Mouse (Mus musculus) CH12.LX (cell line): Measurements from ENCODE around the gene Sit1. TPM values are rescaled to one million over a fixed set of nuclear protein-coding genes. Genes with fewer than 3 reads are reported as not detected.

ENCODE experiments used
- DNase-seq: peaks from one replicate; pipeline ENCODE4 v3.0.0-alpha.2; 2013; ENCODE audit errors: extremely low read depth
- H3K27ac ChIP-seq: 2 replicates; pipeline ENCODE4 v1.5.1; 2012; ENCODE audit warnings: low read depth, mild to moderate bottlenecking, control low read depth, moderate library complexity; ENCODE audit not compliant: insufficient read depth
- H3K27me3 ChIP-seq: replicated peaks from 2 replicates; pipeline ENCODE3; 2012; ENCODE audit warnings: inconsistent platforms
- H3K36me3 ChIP-seq, 2 experiments: replicated peaks in 1 of 2; 2 replicates each; pipeline versions ENCODE3 to v1.6.1; 2012; ENCODE audit warnings: inconsistent platforms in 1 of 2, low read length in 1 of 2, mild to moderate bottlenecking in 1 of 2, mixed read lengths in 1 of 2, moderate library complexity in 1 of 2; ENCODE audit not compliant: control insufficient read depth in 1 of 2, insufficient read depth in 1 of 2
- H3K4me1 ChIP-seq, 2 experiments: 2 replicates each; pipeline ENCODE4 v1.6.1; 2012; ENCODE audit warnings: inconsistent platforms in 1 of 2, moderate library complexity in 1 of 2; ENCODE audit not compliant: insufficient read depth in 2 of 2, control insufficient read depth in 1 of 2
- H3K4me2 ChIP-seq: 2 replicates; pipeline ENCODE4 v1.6.1; 2012; ENCODE audit warnings: low read depth, mild to moderate bottlenecking, control low read depth; ENCODE audit not compliant: poor library complexity, insufficient read depth, severe bottlenecking
- H3K4me3 ChIP-seq, 3 experiments: fragments of 150-350 bp in 1 of 3; sonication (generic) in 1 of 3; replicated peaks in 1 of 3; 2 replicates each; pipeline versions ENCODE3 to v1.5.1; 2011 to 2012; ENCODE audit warnings: low read depth in 2 of 3, low read length in 2 of 3, mild to moderate bottlenecking in 2 of 3, moderate library complexity in 2 of 3, control low read depth in 1 of 3, improper control_type of control experiment in 1 of 3, inconsistent platforms in 1 of 3, mixed read lengths in 1 of 3; ENCODE audit not compliant: poor library complexity in 1 of 3
- H3K79me2 ChIP-seq: replicated peaks from 2 replicates; pipeline ENCODE4 v1.6.1; 2012; ENCODE audit warnings: mild to moderate bottlenecking, moderate library complexity; ENCODE audit not compliant: control insufficient read depth, poor library complexity, insufficient read depth, severe bottlenecking; ENCODE audit errors: extremely low read depth
- H3K9ac ChIP-seq: 2 replicates; pipeline ENCODE4 v1.6.1; 2012; ENCODE audit warnings: low read depth, mild to moderate bottlenecking, control low read depth, moderate library complexity; ENCODE audit not compliant: insufficient read depth
- H3K9me3 ChIP-seq: replicated peaks from 2 replicates; pipeline ENCODE3; 2012; ENCODE audit warnings: low read length, inconsistent platforms, mixed read lengths
- BHLHE40 ChIP-seq: IDR thresholded peaks from 2 replicates; pipeline ENCODE4 v1.6.1; 2011; ENCODE audit warnings: mild to moderate bottlenecking, low read depth, low read length, improper control_type of control experiment
- CHD1 ChIP-seq: IDR thresholded peaks from 2 replicates; pipeline ENCODE4 v1.6.1; 2012; ENCODE audit warnings: low read depth, low read length, improper control_type of control experiment, inconsistent platforms
- CHD2 ChIP-seq: IDR thresholded peaks from 2 replicates; pipeline ENCODE4 v1.6.1; 2011; ENCODE audit warnings: low read length, improper control_type of control experiment
- CTCF ChIP-seq, 2 experiments: IDR thresholded peaks in 1 of 2; conservative IDR thresholded peaks in 1 of 2; 2 replicates each; pipeline ENCODE4 v1.5.1; 2011 to 2012; ENCODE audit warnings: low read depth in 2 of 2, low read length in 2 of 2, improper control_type of control experiment in 1 of 2, inconsistent platforms in 1 of 2, mild to moderate bottlenecking in 1 of 2, moderate library complexity in 1 of 2
- E2F4 ChIP-seq: IDR thresholded peaks from 2 replicates; pipeline ENCODE4 v1.6.1; 2011; ENCODE audit warnings: low read depth, low read length, improper control_type of control experiment; ENCODE audit not compliant: insufficient replicate concordance
- ELF1 ChIP-seq: IDR thresholded peaks from 2 replicates; pipeline ENCODE4 v1.6.1; 2014; ENCODE audit warnings: low read depth, mild to moderate bottlenecking, inconsistent platforms, low read length, improper control_type of control experiment
- EP300 ChIP-seq: IDR thresholded peaks from 2 replicates; pipeline ENCODE4 v1.6.1; 2011; ENCODE audit warnings: low read length, improper control_type of control experiment
- ETS1 ChIP-seq: conservative IDR thresholded peaks from 2 replicates; pipeline ENCODE4 v1.6.1; 2012; ENCODE audit warnings: low read depth, mild to moderate bottlenecking, inconsistent platforms, low read length, improper control_type of control experiment, moderate library complexity
- GABPA ChIP-seq: IDR thresholded peaks from 2 replicates; pipeline ENCODE4 v1.6.1; 2012; ENCODE audit warnings: low read depth, low read length, improper control_type of control experiment, inconsistent platforms; ENCODE audit not compliant: insufficient replicate concordance
- HCFC1 ChIP-seq: IDR thresholded peaks from 2 replicates; pipeline ENCODE4 v1.6.1; 2012; ENCODE audit warnings: low read depth, mild to moderate bottlenecking, inconsistent platforms, low read length, improper control_type of control experiment
- IRF4 ChIP-seq: IDR thresholded peaks from 2 replicates; pipeline ENCODE4 v1.6.1; 2014; ENCODE audit warnings: low read depth, mild to moderate bottlenecking, inconsistent platforms, low read length, improper control_type of control experiment
- JUN ChIP-seq: IDR thresholded peaks from 2 replicates; pipeline ENCODE4 v1.6.1; 2011; ENCODE audit warnings: low read depth, mild to moderate bottlenecking, low read length, improper control_type of control experiment, moderate library complexity; ENCODE audit not compliant: insufficient read depth
- JUND ChIP-seq: conservative IDR thresholded peaks from 2 replicates; pipeline ENCODE4 v1.6.1; 2011; ENCODE audit warnings: low read depth, low read length, improper control_type of control experiment
- MAFK ChIP-seq: IDR thresholded peaks from 2 replicates; pipeline ENCODE4 v1.6.1; 2011; ENCODE audit warnings: low read length, improper control_type of control experiment; ENCODE audit not compliant: insufficient replicate concordance
- MAX ChIP-seq: IDR thresholded peaks from 2 replicates; pipeline ENCODE4 v1.6.1; 2011; ENCODE audit warnings: low read length, improper control_type of control experiment
- MAZ ChIP-seq: IDR thresholded peaks from 2 replicates; pipeline ENCODE4 v1.6.1; 2012; ENCODE audit warnings: low read depth, mild to moderate bottlenecking, inconsistent platforms, low read length, improper control_type of control experiment, moderate library complexity
- MXI1 ChIP-seq: IDR thresholded peaks from 2 replicates; pipeline ENCODE4 v1.6.1; 2011; ENCODE audit warnings: mild to moderate bottlenecking, low read depth, low read length, improper control_type of control experiment
- MYC ChIP-seq: IDR thresholded peaks from 2 replicates; pipeline ENCODE4 v1.6.1; 2011; ENCODE audit warnings: low read depth, mild to moderate bottlenecking, improper control_type of control experiment, low read length
- NELFE ChIP-seq: IDR thresholded peaks from 2 replicates; pipeline ENCODE4 v1.6.1; 2011; ENCODE audit warnings: low read depth, low read length, improper control_type of control experiment
- NRF1 ChIP-seq: IDR thresholded peaks from 2 replicates; pipeline ENCODE4 v1.6.1; 2014; ENCODE audit warnings: low read depth, mild to moderate bottlenecking, inconsistent platforms, low read length, improper control_type of control experiment, moderate library complexity
- PAX5 ChIP-seq: IDR thresholded peaks from 2 replicates; pipeline ENCODE4 v1.6.1; 2012; ENCODE audit warnings: low read length, inconsistent platforms, mixed read lengths
- POLR2A ChIP-seq: IDR thresholded peaks from 2 replicates; pipeline ENCODE4 v1.6.1; 2011; ENCODE audit warnings: low read depth, mild to moderate bottlenecking, improper control_type of control experiment, low read length
- RAD21 ChIP-seq: IDR thresholded peaks from 2 replicates; pipeline ENCODE4 v1.6.1; 2011; ENCODE audit warnings: low read depth, mild to moderate bottlenecking, low read length, improper control_type of control experiment, moderate library complexity
- RCOR1 ChIP-seq: conservative IDR thresholded peaks from 2 replicates; pipeline ENCODE4 v1.6.1; 2012; ENCODE audit warnings: low read depth, mild to moderate bottlenecking, inconsistent platforms, low read length, improper control_type of control experiment
- SIN3A ChIP-seq: IDR thresholded peaks from 2 replicates; pipeline ENCODE4 v1.6.1; 2012; ENCODE audit warnings: low read length, improper control_type of control experiment, inconsistent platforms
- TCF12 ChIP-seq: IDR thresholded peaks from 2 replicates; pipeline ENCODE4 v1.6.1; 2014; ENCODE audit warnings: low read depth, mild to moderate bottlenecking, inconsistent platforms, low read length, improper control_type of control experiment
- UBTF ChIP-seq: IDR thresholded peaks from 2 replicates; pipeline ENCODE4 v1.6.1; 2012; ENCODE audit warnings: low read depth, mild to moderate bottlenecking, inconsistent platforms, low read length, improper control_type of control experiment, moderate library complexity
- USF1 ChIP-seq: IDR thresholded peaks from 2 replicates; pipeline ENCODE4 v1.6.1; 2014; ENCODE audit warnings: low read depth, mild to moderate bottlenecking, inconsistent platforms, low read length, improper control_type of control experiment
- ZC3H11A ChIP-seq: IDR thresholded peaks from 2 replicates; pipeline ENCODE4 v1.6.1; 2012; ENCODE audit warnings: low read depth, mild to moderate bottlenecking, inconsistent platforms, low read length, improper control_type of control experiment
- ZKSCAN1 ChIP-seq: IDR thresholded peaks from 2 replicates; pipeline ENCODE4 v1.6.1; 2012; ENCODE audit warnings: low read depth, inconsistent platforms, low read length, improper control_type of control experiment, borderline replicate concordance
- ZMIZ1 ChIP-seq: IDR thresholded peaks from 2 replicates; pipeline ENCODE4 v1.6.1; 2012; ENCODE audit warnings: low read depth, mild to moderate bottlenecking, inconsistent platforms, low read length, improper control_type of control experiment
- ZNF384 ChIP-seq: IDR thresholded peaks from 2 replicates; pipeline ENCODE4 v1.6.1; 2012; ENCODE audit warnings: low read depth, low read length, improper control_type of control experiment, inconsistent platforms
- dilution Hi-C: fragments of 300-500 bp; cut with MboI; formaldehyde crosslinking; loops from 2 replicates; pipeline ENCODE4 v1.14.3; 2020; ENCODE audit warnings: low sequenced_read_pairs; ENCODE audit not compliant: extremely low pct_unique_long_range_greater_than_20kb, extremely low pct_ligation_motif_present
- in situ Hi-C: fragments of 300-500 bp; cut with MboI; formaldehyde crosslinking; loops from 3 replicates; pipeline ENCODE4 v1.14.3; 2019; ENCODE audit warnings: low sequenced_read_pairs, low pct_ligation_motif_present, low pct_unique_long_range_greater_than_20kb, mixed read lengths
- polyA plus RNA-seq: library from polyadenylated mRNA; unstranded; fragments of >175 nt; gene quantifications from 2 replicates; pipeline ENCODE4 v1.2.1, GENCODE M21; 2012; ENCODE audit warnings: low read depth; ENCODE audit not compliant: insufficient read length
- total RNA-seq, 2 experiments: library from RNA; depleted of rRNA; stranded (reverse); fragments of 300-350 nt in 1 of 2; fragments of >200 nt in 1 of 2; gene quantifications; 2 replicates each; pipeline ENCODE4 v1.2.3; 2012 to 2014

The Sit1 gene
- total and polyA plus RNA-seq, 3 experiments, result 2.8 to 10.5 (median 10.1) TPM

DNA sequence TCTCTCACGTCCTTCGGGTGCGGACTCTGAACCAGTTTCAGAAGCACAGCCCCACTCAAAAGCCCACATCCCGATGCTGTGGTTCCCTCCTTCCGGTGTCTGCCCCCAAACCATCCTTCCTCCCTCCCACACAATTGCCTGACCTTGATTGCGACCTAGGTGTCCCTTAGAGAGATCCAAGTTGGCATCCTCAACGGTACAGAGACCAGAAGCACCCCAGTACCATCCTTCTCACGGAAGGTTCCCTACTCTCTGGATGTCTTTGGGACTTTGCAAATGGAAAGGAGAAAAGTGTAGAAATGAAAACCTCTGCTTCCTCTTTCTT lies 5.0 kb downstream of the Sit1 start:
- in situ Hi-C loops (no loop called here), dilution Hi-C loops (no loop called here)
- Histone ChIP-seq H3K27ac (peak overlapping the region; percentile 63), H3K4me3 (peak overlapping the region; percentile 44 to 58 (median 53)), H3K4me2 (peak overlapping the region; percentile 84), H3K27me3 (no peaks in the 10 kb centered on the region), H3K79me2 (no peaks in the 10 kb centered on the region), H3K9ac (peak overlapping the region; percentile 26), H3K9me3 (no peaks in the 10 kb centered on the region), H3K4me1 (peaks cover 19 to 56% of the 10 kb centered on the region in 2 experiments), H3K36me3 (no peaks in the 10 kb centered on the region)
- TF ChIP-seq SIN3A (peak; percentile 2), ELF1 (no peak)
- DNase-seq, result no peak

DNA sequence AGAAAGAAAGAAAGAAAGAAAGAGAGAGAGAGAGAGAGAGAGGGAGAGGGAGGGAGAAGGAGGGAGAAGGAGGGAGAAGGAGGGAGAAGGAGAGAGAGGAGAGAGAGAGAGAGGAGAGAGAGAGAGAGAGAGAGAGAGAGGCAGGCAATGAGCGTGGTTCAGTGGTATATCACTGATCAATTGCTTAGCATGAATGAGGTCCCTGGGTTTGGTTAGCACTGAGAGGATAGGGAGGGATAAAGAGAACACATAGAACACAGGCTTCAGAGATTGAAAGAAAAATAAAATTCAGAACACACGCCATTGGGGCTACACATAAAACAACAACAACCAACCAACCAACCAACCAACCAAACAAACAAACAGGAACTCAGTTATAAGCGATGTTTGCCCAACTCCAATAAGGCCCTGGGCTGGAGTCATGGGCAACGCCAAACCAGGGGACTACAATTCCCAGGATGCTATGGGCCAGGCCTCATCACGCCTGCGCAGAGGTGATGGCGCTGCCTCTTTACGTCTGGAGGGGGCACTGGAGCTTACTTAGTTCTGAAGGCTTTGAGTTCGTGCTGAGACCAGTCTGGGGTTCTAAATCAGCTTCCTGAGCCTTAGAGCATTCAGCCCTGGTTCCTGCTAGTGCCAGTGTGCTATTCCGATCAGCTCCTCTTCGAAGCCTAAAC lies 5.5 kb downstream of the Sit1 start:
- DNase-seq, result peak; percentile 95
- no peaks in the 10 kb centered on the region for H3K36me3 ChIP-seq
- dilution Hi-C loops, result no loop called here
- peak overlapping the region; percentile 26 for H3K9ac ChIP-seq
- H3K79me2 ChIP-seq, result no peaks in the 10 kb centered on the region
- no peaks in the 10 kb centered on the region for H3K9me3 ChIP-seq
- peak overlapping the region; percentile 44 to 58 (median 53) for H3K4me3 ChIP-seq
- H3K4me2 ChIP-seq, result peak overlapping the region; percentile 84
- peak overlapping the region; percentile 63 for H3K27ac ChIP-seq
- H3K4me1 ChIP-seq, result peaks cover 19 to 58% of the 10 kb centered on the region in 2 experiments
- in situ Hi-C loops, result no loop called here
- no peaks in the 10 kb centered on the region for H3K27me3 ChIP-seq
- TF ChIP-seq ELF1 (no peak; the same call in none of the 2 replicates), TCF12 (peak; percentile 62; the same call in 1 of the 2 replicates), MAX (0 out of 2 replicates have a peak, but pooled peaks have one; percentile 41), GABPA (peak; percentile 27; the same call in 1 of the 2 replicates), NELFE (peak; percentile 72), ZMIZ1 (no peak), MXI1 (no peak; the same call in 1 of the 2 replicates), RCOR1 (no peak), ZC3H11A (no peak), ETS1 (no peak), JUND (peak; percentile 26; the same call in 1 of the 2 replicates), BHLHE40 (no peak), MAZ (no peak; the same call in 1 of the 2 replicates), PAX5 (no peak), ZNF384 (no peak), USF1 (no peak), MYC (no peak; the same call in 1 of the 2 replicates), JUN (no peak), ZKSCAN1 (no peak), SIN3A (peak; percentile 75), UBTF (no peak), NRF1 (peak; percentile 94), RAD21 (peak; percentile 17), POLR2A (peak; percentile 74), IRF4 (no peak), CHD2 (no peak), MAFK (no peak), E2F4 (no peak), EP300 (no peak), HCFC1 (peak; percentile 97), CHD1 (no peak), CTCF (conservative IDR thresholded peaks at IDR 0.05 in 1 of 2, IDR thresholded peaks at IDR 0.05 in 1 of 2; ENCODE audit: low read depth in 2 of 2, low read length in 2 of 2) (peak in 1 of 2 experiments; percentile 66; a peak in 2 of 4 replicates)
